Mouse (Mus musculus) left cerebral cortex, adult 9 months (tissue): ENCODE measurements around the gene Mfsd11.
A peak's percentile ranks its signal among the peaks of the same experiment; 100 is the strongest.
"Not testable (repeated sequence)": the region's sequence is repeated elsewhere in the genome, so short reads cannot be mapped to it uniquely, and the experiment has no call there.

ENCODE experiments used
- DNase-seq, 2 experiments: peaks; one replicate each; pipeline ENCODE4 v3.0.0; 2022; ENCODE audit warnings: low spot score in 2 of 2

Gene Mfsd11

GRCm38 (mm10) chr11:116881440-116881839 lies 29.2 kb downstream of the Mfsd11 start:
- peak in 1 of 2 experiments; percentile 44 for DNase-seq

GRCm38 (mm10) chr11:116882446-116882845 lies 30.2 kb downstream of the Mfsd11 start:
- no peak for DNase-seq

- DNase-seq = no peak
Observed at GRCm38 (mm10) chr11:116884061-116884460, 31.8 kb downstream of the Mfsd11 start.

GRCm38 (mm10) chr11:116885275-116886151 lies 33.3 kb downstream of the Mfsd11 start:
- DNase-seq = peak in 1 of 2 experiments; percentile 88

- DNase-seq = no peak
Observed at GRCm38 (mm10) chr11:116887136-116887535, 34.9 kb downstream of the Mfsd11 start.

GRCm38 (mm10) chr11:116893532-116894442 lies 41.5 kb downstream of the Mfsd11 start:
- peak in 1 of 2 experiments; percentile 51 for DNase-seq

- DNase-seq = no peak
Observed at GRCm38 (mm10) chr11:116895402-116895801, 43.2 kb downstream of the Mfsd11 start.

- DNase-seq = no peak
Observed at GRCm38 (mm10) chr11:116899247-116899646, 47.0 kb downstream of the Mfsd11 start.

- DNase-seq = not testable (repeated sequence)
Observed at GRCm38 (mm10) chr11:116902588-116902987, 50.3 kb downstream of the Mfsd11 start.

- DNase-seq = no peak
Observed at GRCm38 (mm10) chr11:116905741-116906456, 53.7 kb downstream of the Mfsd11 start.

- DNase-seq = no peak
Observed at GRCm38 (mm10) chr11:116913573-116913972, 61.3 kb downstream of the Mfsd11 start.

GRCm38 (mm10) chr11:116914267-116914885 lies 62.1 kb downstream of the Mfsd11 start:
- no peak for DNase-seq

GRCm38 (mm10) chr11:116915241-116915640 lies 63.0 kb downstream of the Mfsd11 start:
- DNase-seq = no peak

GRCm38 (mm10) chr11:116917361-116917760 lies 65.1 kb downstream of the Mfsd11 start:
- peak in 1 of 2 experiments; percentile 42 for DNase-seq

GRCm38 (mm10) chr11:116918323-116919185 lies 66.3 kb downstream of the Mfsd11 start, which contains the start of gene Mgat5b:
Gene Mgat5b, plus strand, starts transcription at chr11:116918863.
- DNase-seq = peak in 1 of 2 experiments; percentile 85

GRCm38 (mm10) chr11:116919186-116920020 lies 67.2 kb downstream of the Mfsd11 start:
- DNase-seq = no peak

GRCm38 (mm10) chr11:116920746-116921145 lies 68.5 kb downstream of the Mfsd11 start:
- DNase-seq = no peak

- DNase-seq = no peak
Observed at GRCm38 (mm10) chr11:116922058-116922457, 69.8 kb downstream of the Mfsd11 start.
